Mouse (Mus musculus): ENCODE results near the gene Tmx4.

- TF ChIP-seq POLR2A (IDR thresholded peaks at IDR 0.05; ENCODE audit: control insufficient read depth, low read depth, low read length), result no peak
- no peak for TF ChIP-seq CTCF (IDR thresholded peaks at IDR 0.05; ENCODE audit: control insufficient read depth, insufficient read depth, insufficient replicate concordance, low read depth, low read length)
Observed at GRCm38 (mm10) chr2:134652759-134653158, 8.8 kb upstream of the Tmx4 start.
